Comparison of ENCODE assay signal across 19 mouse cellular contexts in genomic region chr6:15742591-15743149, GRCm38 (mm10). TPM values are rescaled to one million over a fixed set of nuclear protein-coding genes. Genes with fewer than 3 reads are reported as not detected.
DNase-seq lines count a peak whose midpoint lies in the region; ATAC-seq lines count a peak whose summit lies in the region.
"Had no signal": no experiment of that assay in that cellular context is flagged by ENCODE, and none has a peak within 500 bp of the region (broad histone marks: within the 10 kb centered on the region; RNA-seq: fewer than 3 reads in every experiment).

No protein-coding gene starts in this region.

- H3K27ac ChIP-seq in heart, embryonic 14.5 days (replicated peaks in 1 of 2; ENCODE audit: control insufficient read depth in 1 of 2, insufficient read depth in 1 of 2, low read depth in 2 of 2, low read length in 2 of 2), result peak overlapping the region; percentile 75 to 76
- H3K27ac ChIP-seq in kidney, embryonic 16.5 days (ENCODE audit: low read length), result peak overlapping the region; percentile 35
- H3K27ac ChIP-seq in brown adipose tissue, adult 24 weeks (replicated peaks; ENCODE audit: low read depth, low read length), result peak overlapping the region; percentile 69
- H3K27ac ChIP-seq in stomach, embryonic 16.5 days (ENCODE audit: low read length), result peak overlapping the region; percentile 70
- H3K27ac ChIP-seq: forebrain, embryonic 13.5 days; hindbrain, embryonic 13.5 days; liver, embryonic 13.5 days had no signal

- H3K4me1 ChIP-seq in heart, embryonic 14.5 days (ENCODE audit: control insufficient read depth in 2 of 2, insufficient read depth in 2 of 2, low read length in 2 of 2), result peaks cover 12 to 32% of the 10 kb centered on the region in 2 experiments
- peaks cover 10% of the 10 kb centered on the region for H3K4me1 ChIP-seq in kidney, embryonic 16.5 days (ENCODE audit: insufficient read depth, low read length)
- peaks cover 23% of the 10 kb centered on the region for H3K4me1 ChIP-seq in brown adipose tissue, adult 24 weeks (ENCODE audit: control insufficient read depth, insufficient read depth, insufficient read length, low read length)
- peaks cover 20% of the 10 kb centered on the region for H3K4me1 ChIP-seq in stomach, embryonic 16.5 days (ENCODE audit: control insufficient read depth, insufficient read depth, low read length)
- H3K4me1 ChIP-seq: hindbrain, embryonic 13.5 days had no signal

- WGBS in heart, embryonic 14.5 days, result 48% methylated on average over 6 of the region's 6 CpGs
- WGBS in kidney, embryonic 16.5 days, result 79% methylated on average over 6 of the region's 6 CpGs
- WGBS in stomach, embryonic 16.5 days, result 80% methylated on average over 6 of the region's 6 CpGs

- H3K9me3 ChIP-seq in heart, embryonic 14.5 days (ENCODE audit: control insufficient read depth, low read length), result no peaks in the 10 kb centered on the region
- no peaks in the 10 kb centered on the region for H3K9me3 ChIP-seq in kidney, embryonic 16.5 days (ENCODE audit: low read length)
- no peaks in the 10 kb centered on the region for H3K9me3 ChIP-seq in stomach, embryonic 16.5 days (replicated peaks; ENCODE audit: control insufficient read depth, low read length)
- H3K9me3 ChIP-seq: forebrain, embryonic 13.5 days; G1E; hindbrain, embryonic 13.5 days; liver, embryonic 13.5 days; megakaryocyte, embryonic 14.5 days had no signal

- no peak overlapping the region for H3K4me3 ChIP-seq in heart, embryonic 14.5 days (ENCODE audit: control insufficient read depth in 1 of 2, insufficient read depth in 1 of 2, low read depth in 1 of 2, low read length in 2 of 2)
- no peak overlapping the region for H3K4me3 ChIP-seq in kidney, embryonic 16.5 days (ENCODE audit: low read length)
- H3K4me3 ChIP-seq in brown adipose tissue, adult 24 weeks (ENCODE audit: insufficient read depth, low read depth, low read length), result no peak overlapping the region
- no peak overlapping the region for H3K4me3 ChIP-seq in stomach, embryonic 16.5 days (replicated peaks; ENCODE audit: low read length)
- H3K4me3 ChIP-seq: forebrain, embryonic 13.5 days; hindbrain, embryonic 13.5 days; liver, embryonic 13.5 days; megakaryocyte, embryonic 14.5 days had no signal

- no peak for ATAC-seq in heart, embryonic 14.5 days (ENCODE audit: insufficient number of reproducible peaks, insufficient read depth, low FRiP score, low read depth)
- ATAC-seq in kidney, embryonic 16.5 days (ENCODE audit: low FRiP score, low TSS enrichment), result no peak
- no peak for ATAC-seq in stomach, embryonic 16.5 days (ENCODE audit: insufficient read depth, low FRiP score)
- ATAC-seq: CD4-positive, CD25-positive, alpha-beta regulatory T cell, adult 4 months; forebrain, embryonic 13.5 days; midbrain, embryonic 16.5 days had no signal

- H3K9ac ChIP-seq in heart, embryonic 14.5 days (ENCODE audit: low read length), result no peak overlapping the region
- no peak overlapping the region for H3K9ac ChIP-seq in kidney, embryonic 16.5 days (replicated peaks; ENCODE audit: low read length)
- no peak overlapping the region for H3K9ac ChIP-seq in stomach, embryonic 16.5 days (ENCODE audit: low read length)
- H3K9ac ChIP-seq: forebrain, embryonic 13.5 days; hindbrain, embryonic 13.5 days; liver, embryonic 13.5 days had no signal

- H3K36me3 ChIP-seq in heart, embryonic 14.5 days (ENCODE audit: control insufficient read depth, insufficient read depth, low read length), result peaks cover 16% of the 10 kb centered on the region
- no peaks in the 10 kb centered on the region for H3K36me3 ChIP-seq in kidney, embryonic 16.5 days (ENCODE audit: insufficient read depth, low read length)
- H3K36me3 ChIP-seq in stomach, embryonic 16.5 days (ENCODE audit: control insufficient read depth, insufficient read depth, low read length), result 0 out of 2 replicates have a peak, but pooled peaks cover 3% of the 10 kb centered on the region
- H3K36me3 ChIP-seq: G1E; hindbrain, embryonic 13.5 days had no signal

- peak overlapping the region; percentile 22; the same call in 1 of the 2 replicates for H3K4me2 ChIP-seq in heart, embryonic 14.5 days (ENCODE audit: low read length)
- no peak overlapping the region for H3K4me2 ChIP-seq in kidney, embryonic 16.5 days (replicated peaks; ENCODE audit: low read depth, low read length)
- no peak overlapping the region for H3K4me2 ChIP-seq in stomach, embryonic 16.5 days (ENCODE audit: low read depth, low read length)
- H3K4me2 ChIP-seq: forebrain, embryonic 13.5 days; hindbrain, embryonic 13.5 days; liver, embryonic 13.5 days had no signal

- H3K27me3 ChIP-seq in heart, embryonic 14.5 days (ENCODE audit: control insufficient read depth, insufficient read depth, low read length), result no peaks in the 10 kb centered on the region
- H3K27me3 ChIP-seq in kidney, embryonic 16.5 days (ENCODE audit: insufficient read depth, low read length), result no peaks in the 10 kb centered on the region
- no peaks in the 10 kb centered on the region for H3K27me3 ChIP-seq in stomach, embryonic 16.5 days (ENCODE audit: control insufficient read depth, insufficient read depth, low read length)
- H3K27me3 ChIP-seq: forebrain, embryonic 13.5 days; hindbrain, embryonic 13.5 days; liver, embryonic 13.5 days; megakaryocyte, embryonic 14.5 days had no signal

- intact Hi-C loops in heart, postnatal 10 days (cut with DNase I), result no loop called here

- no peak for DNase-seq in heart, postnatal 10 days
- DNase-seq in kidney, adult 11 months, result no peak
- no peak for DNase-seq in T-cell, adult 2 months (ENCODE audit: low spot score)
- DNase-seq: adrenal gland, adult 8-10 months; cerebellum, adult 11-12 months; kidney, adult 18-20 months; liver, embryonic 13.5 days; lung, postnatal 10 days; thymus, postnatal 14 days had no signal

RNA-seq across cellular contexts. Expression of gene Mdfic, which starts 22.2 kb away (rescaled TPM):
- 6.4 and 7.6 TPM in 2 replicates for polyA plus RNA-seq in heart, embryonic 14.5 days (2014; fragmentation: Nextera tagmentation; extraction: Ambion mirVana)
- 10 to 100 TPM; 23.1 to 26.2 TPM for total RNA-seq in heart, postnatal 10 days (2021)
- polyA plus RNA-seq in kidney, embryonic 16.5 days (2015; fragmentation: Nextera tagmentation; extraction: Ambion mirVana), result 5.3 and 5.7 TPM in 2 replicates
- 29.4 and 29.9 TPM in 2 replicates for polyA plus RNA-seq in brown adipose tissue, adult 24 weeks (2012; ENCODE audit: insufficient read depth, insufficient read length, missing spikeins)
- 5.7 and 7.0 TPM in 2 replicates for polyA plus RNA-seq in stomach, embryonic 16.5 days (2015; fragmentation: Nextera tagmentation; extraction: Ambion mirVana)
- polyA plus RNA-seq: G1E had no signal
